Mouse (Mus musculus): Measurements from ENCODE around the gene Aanat. TPM values are rescaled to one million over a fixed set of nuclear protein-coding genes. Genes with fewer than 3 reads are reported as not detected.
"Not testable (repeated sequence)": the region's sequence is repeated elsewhere in the genome, so short reads cannot be mapped to it uniquely, and the experiment has no call there.

Gene Aanat
- total RNA-seq, 2 experiments from 2014 or later = not detected

DNA sequence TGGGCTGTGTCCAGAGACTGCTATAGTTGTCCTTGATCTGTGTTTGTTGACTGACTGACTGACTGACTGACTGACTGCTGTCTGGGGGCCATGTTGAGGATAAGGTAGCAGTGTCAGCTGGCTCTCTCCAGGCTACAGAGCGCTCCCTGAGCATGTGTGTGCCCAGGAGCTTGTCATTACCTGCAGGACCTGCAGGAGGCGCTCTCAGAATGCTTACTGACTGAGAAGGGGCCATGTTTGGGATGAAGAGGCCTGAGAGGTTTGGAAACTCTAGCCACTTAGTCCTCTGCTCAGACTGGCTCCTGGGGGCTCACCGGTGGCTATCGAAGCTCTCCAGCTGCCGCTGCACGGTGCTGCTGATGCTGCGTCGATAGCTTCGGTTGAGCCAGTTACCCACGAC is 17.1 kb downstream of the Aanat start:
- peak in 1 of 2 experiments; percentile 71 for DNase-seq
- intact Hi-C loops (cut with DNase I) = loop anchor here (2.0 kb wide), 1 partner anchor 25 kb away; no protein-coding TSS in a partner anchor

DNA sequence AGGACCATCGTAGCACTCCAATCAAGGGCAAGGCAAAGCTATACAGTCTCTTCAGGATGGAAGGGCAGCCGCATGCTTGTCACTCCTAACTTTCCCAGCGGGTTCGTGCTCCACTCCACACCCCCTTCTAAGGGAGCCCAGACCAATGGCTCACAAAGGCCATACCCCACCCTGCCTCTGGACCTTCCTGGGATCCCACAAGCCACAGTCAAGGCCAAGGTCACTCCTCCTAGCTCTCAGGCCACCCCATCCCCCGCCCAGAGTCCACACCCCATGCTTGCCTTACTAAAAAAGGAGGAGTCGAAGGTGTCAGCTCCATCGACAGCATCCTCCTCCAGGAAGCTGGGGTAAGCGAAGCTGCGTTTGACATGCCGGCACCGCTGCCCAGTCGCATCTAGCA is 17.9 kb downstream of the Aanat start:
- intact Hi-C loops (cut with DNase I) = no loop called here
- no peak for DNase-seq

DNA sequence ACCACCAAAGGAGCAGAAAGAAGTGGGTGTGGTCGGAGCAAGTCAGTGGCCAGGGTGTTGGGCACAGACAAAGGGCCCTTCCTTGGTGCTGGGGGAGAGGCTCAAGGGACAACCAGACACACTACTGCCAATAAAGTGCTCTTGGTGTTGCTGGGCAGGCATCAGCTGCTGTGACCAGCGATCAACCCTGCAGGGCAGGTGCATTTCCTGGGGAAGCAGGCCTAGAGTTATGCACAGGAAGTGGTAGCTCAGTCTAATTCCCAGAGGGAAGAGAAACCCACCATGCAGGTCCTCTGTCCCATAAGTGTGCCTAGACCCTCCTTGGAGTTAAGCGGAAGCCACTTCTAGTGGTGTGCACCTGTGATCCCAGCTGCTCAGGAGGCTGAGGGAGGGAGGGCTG is 21.5 kb downstream of the Aanat start:
- intact Hi-C loops (cut with DNase I) = no loop called here
- DNase-seq = no peak

DNA sequence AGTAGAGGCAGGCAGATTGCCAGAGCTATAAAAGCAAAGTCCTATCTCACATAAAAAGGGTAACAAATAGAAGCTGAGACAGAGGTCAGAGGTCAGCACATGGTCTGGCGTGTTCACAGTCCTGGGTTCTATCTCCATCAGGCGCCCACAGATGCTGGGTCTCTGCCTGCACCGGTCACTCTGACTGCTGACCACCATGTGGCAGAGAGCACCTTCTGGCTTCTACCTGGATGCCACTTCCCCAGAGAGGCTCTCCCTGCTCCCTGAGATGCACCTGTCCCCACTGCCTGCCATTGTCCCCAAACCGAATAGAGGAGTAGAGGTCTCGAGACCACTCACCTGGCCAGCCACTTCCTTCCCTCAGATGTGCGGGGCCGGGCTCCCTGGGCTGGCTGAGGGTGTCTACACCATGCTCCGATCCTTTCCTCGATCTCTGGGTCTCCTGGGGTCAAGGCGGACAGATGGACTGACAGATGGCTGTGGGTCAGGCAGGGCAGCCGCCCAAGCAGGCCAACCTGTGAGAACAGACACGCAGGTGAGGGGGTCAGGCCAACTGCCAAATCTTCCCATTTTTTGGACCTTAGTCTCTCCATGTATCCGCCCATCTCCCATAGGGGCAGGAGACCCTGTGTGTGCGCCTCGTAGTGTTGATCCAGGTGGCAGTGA is 23.9 kb downstream of the Aanat start:
- DNase-seq = no peak
- intact Hi-C loops (cut with DNase I) = no loop called here

DNA sequence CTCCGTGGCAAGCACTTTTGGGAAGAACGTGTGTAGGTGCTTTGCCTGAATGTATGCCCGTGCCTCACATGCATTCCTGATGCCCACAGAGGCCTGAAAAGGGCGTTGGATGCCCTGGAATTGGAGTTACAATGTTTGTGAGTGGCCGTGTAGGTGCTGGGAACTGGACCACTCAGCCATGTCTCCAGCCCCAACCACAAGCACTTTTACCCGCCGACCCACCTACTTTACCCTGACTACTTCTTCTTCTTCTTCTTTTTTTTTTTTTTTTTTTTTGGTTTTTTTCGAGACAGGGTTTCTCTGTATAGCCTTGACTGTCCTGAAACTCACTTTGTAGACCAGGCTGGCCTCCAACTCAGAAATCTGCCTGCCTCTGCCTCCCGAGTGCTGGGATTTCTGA is 24.9 kb downstream of the Aanat start:
- DNase-seq; intact Hi-C loops (cut with DNase I): not testable (repeated sequence)

DNA sequence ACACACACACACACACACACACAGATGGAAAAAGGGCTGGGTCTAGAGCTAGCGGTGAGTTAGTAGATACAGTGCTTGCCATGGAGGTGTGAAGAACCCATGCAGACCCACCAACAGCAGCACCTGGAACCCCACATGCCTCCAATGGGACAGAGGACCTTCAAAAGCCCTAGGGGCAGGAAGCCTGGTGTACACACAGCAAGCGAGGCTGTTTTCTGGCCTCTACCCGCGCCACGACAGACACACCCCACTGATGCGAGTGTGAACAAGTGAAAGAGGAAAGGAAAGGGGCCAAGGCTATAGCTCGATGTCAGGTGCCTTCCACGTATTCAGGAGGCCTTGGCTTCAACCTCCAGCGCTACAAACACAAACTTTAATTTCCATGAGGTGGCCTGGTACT is 25.7 kb downstream of the Aanat start:
- no peak for DNase-seq
- intact Hi-C loops (cut with DNase I) = no loop called here

DNA sequence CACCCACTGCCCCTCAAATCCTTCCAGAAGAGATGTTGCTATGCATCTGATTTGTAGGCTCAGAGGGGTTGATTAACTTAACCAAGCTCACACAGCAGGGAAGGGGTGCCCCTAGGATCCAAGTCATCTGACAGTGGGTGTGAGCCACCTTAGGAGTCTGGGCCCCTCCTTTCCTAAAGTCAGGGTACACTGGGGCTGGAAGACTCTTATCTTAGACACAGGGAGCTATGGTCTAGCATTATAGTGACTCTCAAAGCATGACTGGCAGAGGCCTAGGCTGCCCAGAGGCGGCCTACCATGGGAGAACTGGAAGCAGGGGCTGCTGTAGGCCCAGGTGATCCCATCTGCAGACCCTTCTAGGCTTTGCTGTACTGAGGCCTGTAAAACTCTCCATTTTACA is 26.3 kb downstream of the Aanat start:
- DNase-seq = no peak
- intact Hi-C loops (cut with DNase I) = no loop called here

DNA sequence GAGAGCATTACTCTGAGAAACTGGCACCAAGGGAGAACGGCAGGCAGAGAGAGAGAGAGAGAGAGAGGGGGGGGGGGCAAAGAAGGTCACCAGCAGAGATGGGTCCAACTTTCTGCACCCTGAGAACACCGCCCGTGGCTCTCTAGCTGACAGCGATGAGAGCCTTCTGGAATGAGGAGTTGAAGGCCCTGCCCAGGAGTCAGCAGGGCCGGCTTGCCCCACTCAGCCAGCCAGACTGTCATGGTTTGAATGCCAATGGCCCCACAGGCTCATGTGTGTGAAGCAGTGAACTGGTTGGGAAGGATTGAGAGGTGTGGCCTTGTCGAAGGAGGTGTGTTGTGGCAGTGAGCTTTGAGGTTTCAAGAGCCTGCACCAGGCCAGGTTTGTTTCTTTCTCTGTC is 27.0 kb downstream of the Aanat start:
- intact Hi-C loops (cut with DNase I) = no loop called here

DNA sequence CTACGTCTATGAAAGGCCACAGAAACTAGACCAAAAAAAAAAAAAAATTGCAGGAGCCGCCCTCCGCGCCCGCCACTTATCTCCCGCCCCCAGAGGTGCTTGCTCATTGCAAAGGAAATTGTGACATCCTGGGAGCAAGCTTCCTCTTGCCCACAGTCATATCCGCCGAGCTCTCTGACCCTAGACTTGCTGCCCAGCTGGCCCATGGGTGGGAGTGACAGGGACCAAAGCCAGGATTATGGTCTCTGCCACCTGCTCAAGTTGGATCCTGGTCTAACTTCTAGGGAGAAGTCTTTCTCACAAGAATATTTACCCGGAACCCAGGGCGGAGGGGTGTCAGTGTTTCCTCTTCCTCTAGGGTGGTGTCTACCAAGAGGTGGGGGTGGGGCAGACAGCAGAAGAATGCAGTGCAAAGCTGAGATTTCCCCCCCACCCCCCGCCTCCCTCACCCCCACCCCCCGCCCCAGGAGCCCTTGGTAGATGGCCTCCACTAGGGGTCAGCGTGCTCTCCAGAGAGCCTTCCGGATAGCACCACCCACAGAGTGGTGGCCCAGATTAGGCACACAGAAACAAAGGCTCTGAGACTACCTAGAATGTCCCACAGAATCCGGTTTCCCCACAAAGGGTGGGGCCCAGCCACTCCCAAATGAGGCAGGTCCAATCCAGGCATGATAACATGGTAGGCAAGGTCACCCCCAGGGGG is 29.7 kb downstream of the Aanat start:
- intact Hi-C loops (cut with DNase I) = no loop called here
- DNase-seq = peak; percentile 59 to 69

More for the DNA sequence above, 27.0 kb downstream of the Aanat start:
- DNase-seq = no peak

DNA sequence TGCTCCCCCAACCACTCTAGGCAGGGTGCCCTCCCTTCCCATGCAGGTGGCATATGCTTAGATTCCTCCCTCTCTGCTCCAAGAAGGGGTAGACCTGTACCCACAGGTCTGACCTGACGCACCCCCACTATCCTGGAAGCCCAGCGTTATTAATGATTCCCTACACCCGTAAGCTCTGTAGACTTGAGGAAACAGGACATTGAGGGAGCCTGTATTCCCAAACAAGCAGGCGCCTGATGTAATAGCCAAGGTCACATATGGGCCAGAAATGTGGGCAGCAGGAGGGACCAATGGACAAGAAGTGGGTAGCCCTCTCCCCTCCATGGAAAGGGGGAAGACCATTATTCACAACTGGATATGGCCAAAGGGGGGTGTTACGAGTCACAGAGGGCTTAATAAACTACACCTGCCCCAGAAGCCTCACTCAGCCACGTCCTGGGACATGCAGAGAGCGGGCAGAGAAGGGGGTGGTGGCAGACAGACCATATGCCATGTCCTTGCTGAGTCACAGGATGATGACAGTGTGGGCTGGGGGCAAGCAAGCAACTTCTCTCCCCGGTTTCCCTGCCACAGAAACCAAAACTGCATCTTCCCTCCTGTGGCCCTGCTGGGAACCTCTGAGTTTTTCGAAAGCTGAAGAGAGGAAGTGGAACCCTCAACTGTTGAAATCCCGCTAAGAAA is 30.3 kb downstream of the Aanat start:
- intact Hi-C loops (cut with DNase I) = no loop called here
- DNase-seq = no peak

DNA sequence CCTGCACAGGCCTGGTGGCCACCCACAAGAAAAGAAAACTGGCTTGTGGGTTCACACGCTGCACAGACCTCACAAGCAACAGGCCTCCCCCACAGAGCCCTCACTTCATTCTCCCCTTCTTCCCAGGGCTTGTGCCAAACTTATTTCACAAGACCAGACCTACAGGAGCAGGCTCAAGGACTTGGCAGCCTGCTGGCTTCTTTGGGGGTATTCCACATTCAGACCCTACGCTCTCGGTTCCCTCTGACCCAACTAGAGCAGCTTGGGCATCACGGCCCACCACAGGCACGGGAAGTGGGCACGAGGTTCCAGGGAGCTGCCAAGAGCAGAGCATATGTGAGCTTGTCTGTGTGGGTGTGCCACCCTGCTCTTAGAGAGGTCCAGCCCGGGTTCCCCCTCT is 31.4 kb downstream of the Aanat start:
- intact Hi-C loops (cut with DNase I) = no loop called here
- DNase-seq = no peak

DNA sequence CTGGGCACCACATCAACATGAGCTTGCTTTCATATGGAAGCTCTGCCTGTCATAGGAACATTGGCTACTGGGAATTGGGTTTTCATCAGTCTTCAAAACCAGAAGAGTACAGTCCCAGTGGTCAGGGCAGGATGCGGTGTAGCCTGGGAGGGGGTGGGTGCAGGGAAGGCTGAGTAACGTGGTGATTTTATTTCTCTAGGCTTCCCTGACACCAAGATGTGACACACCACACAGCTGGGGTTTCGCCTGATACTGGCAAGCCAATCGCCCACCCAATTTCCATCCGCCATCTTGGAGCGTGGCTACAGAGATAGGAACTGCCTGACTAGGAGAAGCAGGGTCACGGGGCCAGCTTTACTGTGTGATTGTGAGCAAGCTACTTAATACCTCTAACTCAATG is 32.4 kb downstream of the Aanat start:
- intact Hi-C loops (cut with DNase I) = no loop called here
- no peak for DNase-seq

DNA sequence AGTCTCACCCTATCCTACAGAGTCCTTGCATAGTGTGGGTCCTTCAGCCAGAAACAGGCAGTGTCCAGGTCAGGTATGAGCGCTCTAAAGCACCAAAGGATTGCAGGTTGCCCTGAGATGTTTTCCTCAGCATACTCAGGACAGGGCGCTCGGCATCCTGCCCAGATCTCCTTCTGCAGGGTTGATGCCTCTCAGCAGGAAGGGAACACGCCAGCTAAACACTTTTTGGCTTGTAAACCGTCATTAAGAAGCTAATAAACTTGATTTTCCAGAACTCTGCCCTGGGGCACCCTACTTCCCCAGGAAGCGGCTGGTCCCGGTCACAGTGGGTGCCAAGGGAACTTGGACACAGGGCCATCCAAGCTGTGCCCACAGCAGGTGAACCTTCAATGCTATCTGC is 32.9 kb downstream of the Aanat start:
- DNase-seq = no peak
- intact Hi-C loops (cut with DNase I) = no loop called here

DNA sequence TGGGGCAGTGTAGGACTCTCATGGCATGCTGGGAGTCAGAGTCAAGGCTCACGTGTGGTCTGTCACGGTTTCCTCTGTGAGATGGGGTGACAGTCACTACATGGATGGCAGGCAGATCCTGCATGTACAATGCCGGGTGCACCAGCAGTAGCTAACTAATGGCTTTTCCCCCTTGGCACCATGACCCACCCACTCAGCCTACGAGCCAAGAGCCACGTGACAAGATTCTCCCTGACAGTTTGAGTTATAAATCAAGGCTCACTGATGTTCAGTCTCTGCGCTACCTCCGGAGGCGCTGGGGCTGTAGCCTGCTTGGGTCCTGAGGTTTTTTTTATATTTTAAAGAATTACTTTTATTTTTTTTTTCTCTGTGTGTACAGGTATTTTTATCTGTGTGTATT is 33.3 kb downstream of the Aanat start:
- intact Hi-C loops (cut with DNase I) = no loop called here
- DNase-seq = no peak

DNA sequence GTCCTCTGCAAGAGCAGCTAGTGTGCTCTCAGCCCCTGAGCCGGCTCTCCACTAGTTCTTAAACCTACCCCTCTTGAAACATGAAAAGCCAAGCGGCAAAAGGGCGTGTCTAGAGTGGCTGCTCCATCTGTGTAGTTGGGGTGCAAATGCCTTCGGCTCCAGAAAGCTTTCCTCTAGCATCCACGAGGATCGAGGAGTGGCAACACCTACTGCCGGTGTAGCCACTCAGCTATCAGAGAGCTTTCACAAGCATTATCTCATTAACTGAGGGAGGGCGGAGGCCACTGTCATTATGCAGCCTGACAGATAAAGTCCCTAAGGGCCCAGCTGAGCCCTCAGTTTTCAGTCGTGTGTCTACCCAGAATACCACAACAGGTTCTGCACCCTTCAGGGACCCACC is 33.8 kb downstream of the Aanat start:
- intact Hi-C loops (cut with DNase I) = no loop called here
- DNase-seq = no peak

DNA sequence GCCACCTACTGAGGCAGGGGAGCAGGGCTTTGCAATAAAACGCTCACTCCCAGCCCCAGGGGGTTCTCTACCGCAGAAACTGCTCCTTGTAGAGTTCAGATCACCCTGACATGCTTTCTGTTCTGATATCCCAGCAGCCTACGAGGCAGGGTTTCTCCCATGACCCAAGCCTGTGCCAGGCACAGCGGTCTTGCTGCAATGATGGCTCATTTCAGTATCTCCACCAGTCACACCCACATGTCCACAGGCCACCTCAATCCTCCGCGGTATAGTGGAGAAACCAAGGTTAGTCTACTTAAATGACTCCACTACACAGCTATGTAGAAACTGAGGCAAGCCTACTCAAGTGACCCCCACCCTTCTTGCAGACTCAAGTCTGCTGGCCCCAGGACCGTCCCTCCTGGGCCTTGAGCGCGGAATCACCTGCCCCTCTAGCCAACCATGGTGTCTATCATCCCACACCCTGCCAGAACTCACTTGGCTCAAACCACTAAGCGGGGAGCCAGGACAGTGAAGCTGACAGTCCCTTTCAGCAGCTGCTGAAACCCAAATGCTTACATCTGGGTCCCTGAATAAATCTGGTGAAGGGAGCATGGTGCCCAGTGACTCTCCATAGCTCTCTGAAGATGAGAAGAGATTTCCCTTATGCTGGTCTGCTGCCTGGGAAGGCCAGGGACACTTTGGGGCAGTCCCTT is 34.5 kb downstream of the Aanat start:
- intact Hi-C loops (cut with DNase I) = no loop called here
- no peak for DNase-seq

DNA sequence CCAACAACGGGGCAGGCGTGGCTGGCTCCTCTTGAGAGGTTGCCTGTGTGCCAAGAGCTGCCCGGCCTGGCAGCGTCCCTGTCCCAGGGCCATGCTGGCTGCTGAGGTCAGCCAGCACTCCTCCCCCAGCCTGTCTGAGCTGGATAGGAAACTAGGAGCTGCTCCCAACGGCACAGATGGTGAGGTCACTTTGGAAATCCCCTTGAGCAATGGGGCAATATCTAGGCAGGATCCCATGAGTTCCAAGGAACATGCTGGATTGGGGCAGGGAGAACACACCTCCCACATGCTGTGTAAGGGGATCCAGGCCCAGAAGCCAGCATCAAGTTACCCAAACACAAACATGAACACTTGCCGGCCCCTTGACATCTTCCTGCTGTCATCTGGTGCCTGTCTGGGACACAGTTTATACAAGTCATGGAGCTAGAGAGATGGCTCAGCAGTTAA is 35.0 kb downstream of the Aanat start:
- intact Hi-C loops (cut with DNase I) = no loop called here
- DNase-seq = peak; percentile 92 to 94

DNA sequence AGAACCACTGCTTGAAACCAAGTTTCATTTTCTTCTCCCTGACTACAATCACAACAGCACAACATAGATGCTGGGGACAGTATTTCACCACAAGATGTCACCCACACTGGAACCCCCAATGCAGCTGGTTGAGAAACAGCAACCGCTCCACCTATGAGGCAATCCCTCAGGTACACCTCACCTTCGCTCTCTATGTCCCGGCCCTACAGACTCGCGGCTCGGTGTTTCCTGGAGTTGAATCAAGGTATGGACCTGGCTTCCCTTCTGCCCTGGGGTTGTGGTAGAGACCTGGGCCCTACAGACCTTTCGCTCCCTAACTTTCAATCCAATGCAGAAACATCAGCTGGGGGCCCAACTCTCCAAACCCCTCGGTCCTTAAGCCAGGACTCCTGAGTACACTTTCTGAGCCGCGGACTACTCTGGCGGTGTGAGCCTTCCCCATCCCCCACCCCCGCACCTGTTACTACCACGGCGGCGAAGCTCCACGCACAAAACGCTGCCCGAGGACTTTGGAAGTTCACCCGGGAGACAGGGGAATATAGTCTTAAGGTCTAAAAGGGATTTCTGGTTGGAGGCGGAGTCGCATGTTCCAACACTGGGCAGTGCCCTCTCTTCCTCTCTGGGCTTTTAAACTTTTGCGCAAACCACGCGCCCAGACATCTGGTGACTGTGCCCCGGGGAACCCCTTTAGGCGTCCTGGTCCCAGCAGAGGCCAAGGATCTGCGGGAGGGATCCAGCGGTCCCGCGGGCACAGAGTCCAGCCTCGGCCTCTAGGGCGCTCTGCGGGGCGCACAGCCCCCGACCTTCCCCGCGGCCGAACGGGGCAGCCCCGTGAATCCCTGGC is 37.3 kb downstream of the Aanat start:
- intact Hi-C loops (cut with DNase I) = no loop called here
- peak in 1 of 2 experiments; percentile 40 for DNase-seq

DNA sequence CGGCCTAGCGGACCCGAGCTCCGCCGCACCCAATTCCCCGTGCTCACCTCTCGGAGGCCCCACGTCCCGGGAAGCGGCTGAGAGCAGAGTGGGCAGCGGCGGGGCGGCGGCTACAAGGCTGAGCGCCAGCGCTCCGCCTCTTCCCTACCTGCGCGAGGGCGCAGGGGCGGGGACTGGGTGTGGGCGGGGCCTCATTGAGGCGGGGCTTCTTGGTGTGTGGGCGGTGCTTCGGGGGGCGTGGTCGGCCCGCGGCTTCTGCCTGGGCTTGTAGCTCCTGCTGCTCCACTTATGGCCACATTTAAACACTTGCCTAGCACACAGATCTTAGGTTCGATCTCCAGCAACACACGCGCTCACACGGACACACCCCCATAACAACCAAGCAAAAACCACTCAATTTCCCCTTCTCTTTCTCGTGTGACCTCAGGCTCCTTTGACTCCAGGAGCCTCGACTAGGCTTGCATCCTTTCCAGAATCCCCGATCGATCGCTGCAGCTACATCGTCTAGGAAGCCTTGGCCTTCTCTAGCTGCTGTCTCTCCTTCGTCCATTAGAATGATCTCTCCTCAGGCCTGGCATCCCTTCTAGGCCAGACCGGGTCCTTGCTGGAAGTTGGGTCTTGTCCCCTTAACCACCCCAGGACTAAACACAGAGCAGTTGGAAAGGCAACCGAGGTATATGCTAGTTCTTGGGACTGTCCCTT is 38.0 kb downstream of the Aanat start:
- peak; percentile 87 to 88 for DNase-seq
- intact Hi-C loops (cut with DNase I) = no loop called here
